Mouse (Mus musculus) stomach, embryonic 14.5 days (tissue): Measurements from ENCODE around the gene Olfr1264. TPM values are rescaled to one million over a fixed set of nuclear protein-coding genes. Genes with fewer than 3 reads are reported as not detected.

Experiments
- ATAC-seq: fragments of 200-750 bp; cut with Nextera tagmentation; 2 replicates; pipeline ENCODE4 v1.8.0; 2017; ENCODE audit warnings: low read depth, moderate TSS enrichment; ENCODE audit not compliant: insufficient number of reproducible peaks, insufficient read depth, low FRiP score
- H3K27ac ChIP-seq: fragments of 300-500 bp; sonication (generic); 2 replicates; pipeline ENCODE4 v1.5.1; 2014; ENCODE audit warnings: mild to moderate bottlenecking, low read length, moderate library complexity, mixed read lengths
- H3K27me3 ChIP-seq: fragments of 300-500 bp; sonication (generic); 2 replicates; pipeline ENCODE4 v1.6.1; 2014; ENCODE audit warnings: low read length, control low read depth, mixed read lengths; ENCODE audit not compliant: control insufficient read depth, insufficient read depth
- H3K36me3 ChIP-seq: fragments of 300-500 bp; sonication (generic); 2 replicates; pipeline ENCODE4 v1.6.1; 2014; ENCODE audit warnings: mild to moderate bottlenecking, control low read depth, low read length, moderate library complexity, mixed read lengths; ENCODE audit not compliant: control insufficient read depth, insufficient read depth
- H3K4me1 ChIP-seq: fragments of 300-500 bp; sonication (generic); 2 replicates; pipeline ENCODE4 v1.6.1; 2014; ENCODE audit warnings: low read length, control low read depth, mixed read lengths; ENCODE audit not compliant: control insufficient read depth, insufficient read depth
- H3K4me2 ChIP-seq: fragments of 300-500 bp; sonication (generic); replicated peaks from 2 replicates; pipeline ENCODE4 v1.6.1; 2014; ENCODE audit warnings: low read depth, low read length, control low read depth
- H3K4me3 ChIP-seq: fragments of 300-500 bp; sonication (generic); 2 replicates; pipeline ENCODE4 v1.5.1; 2014; ENCODE audit warnings: low read depth, low read length, control low read depth
- H3K9ac ChIP-seq: fragments of 300-500 bp; sonication (generic); replicated peaks from 2 replicates; pipeline ENCODE4 v1.6.1; 2014; ENCODE audit warnings: low read depth, mild to moderate bottlenecking, control low read depth, low read length, moderate library complexity, mixed read lengths
- H3K9me3 ChIP-seq: fragments of 300-500 bp; sonication (generic); 2 replicates; pipeline ENCODE4 v1.6.1; 2016; ENCODE audit warnings: low read depth, low read length, control low read depth; ENCODE audit not compliant: control insufficient read depth
- WGBS: fragments of 180-500 bp; shearing (Covaris S2); extraction: QIAGEN DNeasy Blood & Tissue Kit; methylation state at CpG from one replicate; pipeline ENCODE4 v1.1.7; 2014; 5-methylcytosine and 5-hydroxymethylcytosine counted together
- polyA plus RNA-seq: library from polyadenylated mRNA; unstranded; fragments of >200 nt; fragmentation: Nextera tagmentation; extraction: Ambion mirVana; gene quantifications from 2 replicates; pipeline ENCODE4 v1.2.1, GENCODE M21; 2014

Olfr1264 gene
- polyA plus RNA-seq: not detected in 2 replicates

- WGBS: 68% methylated on average over 2 of the region's 2 CpGs
- no peaks in the 10 kb centered on the region for H3K4me1 ChIP-seq
- no peak within 1 kb of the TSS for H3K4me3 ChIP-seq
- no peak within 1 kb of the TSS for H3K27ac ChIP-seq
- H3K4me2 ChIP-seq: no peak within 1 kb of the TSS
- H3K9ac ChIP-seq: no peak within 1 kb of the TSS
- ATAC-seq: no peak
- H3K27me3 ChIP-seq: no peaks in the 10 kb centered on the region
- H3K9me3 ChIP-seq: no peaks in the 10 kb centered on the region
- H3K36me3 ChIP-seq: no peaks in the 10 kb centered on the region
These were observed at the start of gene Olfr1264 for GRCm38 (mm10) chr2:90025477-90025876. Gene Olfr1264, minus strand, starts transcription at chr2:90025577.

DNA sequence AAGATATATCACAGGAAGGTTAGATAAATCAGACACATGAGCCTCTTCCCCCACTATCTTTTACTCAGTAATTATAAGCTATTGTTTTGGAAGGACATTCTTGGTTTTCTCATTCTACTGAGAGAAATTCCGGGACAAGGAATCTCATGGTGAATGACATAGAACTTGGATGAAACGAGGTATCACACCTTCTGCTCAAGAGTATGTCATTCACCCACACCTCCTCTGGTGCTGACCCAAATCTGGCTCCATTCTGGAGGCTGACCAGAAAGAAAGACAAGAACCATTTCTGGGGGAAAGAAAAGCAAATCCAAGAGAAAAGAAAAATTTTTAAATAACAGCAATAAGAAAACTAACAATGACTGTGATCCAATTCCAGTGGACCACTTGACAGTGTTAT, 44.7 kb upstream of the Olfr1264 start:
- no peak for ATAC-seq
- H3K27ac ChIP-seq: no peak overlapping the region
- no peaks in the 10 kb centered on the region for H3K9me3 ChIP-seq
- H3K9ac ChIP-seq: no peak overlapping the region
- WGBS: 68% methylated on average over 2 of the region's 2 CpGs
- H3K27me3 ChIP-seq: no peaks in the 10 kb centered on the region
- H3K4me3 ChIP-seq: no peak overlapping the region
- H3K4me2 ChIP-seq: no peak overlapping the region
- no peaks in the 10 kb centered on the region for H3K36me3 ChIP-seq
- H3K4me1 ChIP-seq: no peaks in the 10 kb centered on the region

DNA sequence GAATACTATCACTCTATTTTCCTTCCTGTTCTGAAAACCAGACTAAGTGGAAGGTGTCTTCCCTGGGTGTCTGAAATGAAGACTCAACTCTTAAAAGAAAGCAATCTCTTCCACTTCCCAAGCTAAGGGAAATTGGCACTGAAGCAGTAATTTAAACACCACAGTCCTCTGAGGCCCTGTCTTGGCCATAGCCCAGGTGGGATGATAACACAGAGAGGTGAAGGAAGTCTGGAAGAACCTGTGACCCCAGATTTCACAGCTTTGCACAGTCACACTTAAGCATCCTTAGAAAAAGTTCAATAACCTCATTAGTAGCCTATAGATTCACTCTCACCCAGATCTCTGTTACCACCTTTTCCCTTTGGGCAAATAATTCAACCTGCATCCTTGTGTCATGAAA, 38.1 kb upstream of the Olfr1264 start, which contains the start of gene Olfr140:
Gene Olfr140 (minus strand): TSS at position 101 of the 400 bp plus-strand sequence.
- H3K27me3 ChIP-seq: no peaks in the 10 kb centered on the region
- no peaks in the 10 kb centered on the region for H3K4me1 ChIP-seq
- H3K4me3 ChIP-seq: no peak within 1 kb of the TSS
- no peak for ATAC-seq
- no peak within 1 kb of the TSS for H3K27ac ChIP-seq
- H3K36me3 ChIP-seq: no peaks in the 10 kb centered on the region
- no peak within 1 kb of the TSS for H3K9ac ChIP-seq
- no peaks in the 10 kb centered on the region for H3K9me3 ChIP-seq
- no peak within 1 kb of the TSS for H3K4me2 ChIP-seq

GRCm38 (mm10) chr2:90035037-90035436, 9.7 kb upstream of the Olfr1264 start, which contains the start of gene Olfr1265:
Gene Olfr1265, plus strand, starts transcription at chr2:90035337.
- Histone ChIP-seq H3K4me2 (no peak within 1 kb of the TSS), H3K27ac (no peak within 1 kb of the TSS), H3K9me3 (no peaks in the 10 kb centered on the region), H3K4me1 (no peaks in the 10 kb centered on the region), H3K9ac (no peak within 1 kb of the TSS), H3K4me3 (no peak within 1 kb of the TSS), H3K27me3 (no peaks in the 10 kb centered on the region), H3K36me3 (no peaks in the 10 kb centered on the region)
- ATAC-seq: no peak

DNA sequence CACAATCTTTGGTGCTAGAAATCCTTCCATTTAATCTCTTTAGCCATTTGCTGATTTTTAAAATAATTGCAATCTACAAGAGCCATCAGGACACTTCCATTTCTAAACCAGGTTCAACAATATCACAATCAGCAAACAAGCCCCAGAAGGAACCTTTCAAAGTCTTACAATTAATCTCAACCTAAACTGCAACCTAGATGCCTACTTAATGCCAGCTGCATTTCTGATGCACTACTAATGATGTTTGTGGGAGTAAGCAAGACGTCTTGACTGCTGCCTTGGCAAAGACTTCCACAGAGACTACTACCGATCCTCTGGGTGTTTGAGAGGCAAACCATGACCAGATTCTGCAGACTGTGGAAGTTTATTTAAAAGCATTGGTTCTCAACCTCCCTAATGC, 13.5 kb downstream of the Olfr1264 start, which contains the start of gene Olfr1263:
Gene Olfr1263 (plus strand): TSS at position 301 of the 400 bp plus-strand sequence.
- no peak for ATAC-seq
- no peak within 1 kb of the TSS for H3K4me3 ChIP-seq
- no peaks in the 10 kb centered on the region for H3K36me3 ChIP-seq
- H3K4me2 ChIP-seq: no peak within 1 kb of the TSS
- no peak within 1 kb of the TSS for H3K27ac ChIP-seq
- no peaks in the 10 kb centered on the region for H3K27me3 ChIP-seq
- H3K9ac ChIP-seq: no peak within 1 kb of the TSS
- 83% methylated on average over 2 of the region's 2 CpGs for WGBS
- no peaks in the 10 kb centered on the region for H3K4me1 ChIP-seq
- no peaks in the 10 kb centered on the region for H3K9me3 ChIP-seq

- no peaks in the 10 kb centered on the region for H3K4me1 ChIP-seq
- no peaks in the 10 kb centered on the region for H3K27me3 ChIP-seq
- no peak for ATAC-seq
- H3K9me3 ChIP-seq: no peaks in the 10 kb centered on the region
- no peak within 1 kb of the TSS for H3K27ac ChIP-seq
- H3K9ac ChIP-seq: no peak within 1 kb of the TSS
- no peaks in the 10 kb centered on the region for H3K36me3 ChIP-seq
- H3K4me2 ChIP-seq: no peak within 1 kb of the TSS
- H3K4me3 ChIP-seq: no peak within 1 kb of the TSS
These were observed 25.5 kb downstream of the Olfr1264 start, which contains the start of gene Olfr1262 for GRCm38 (mm10) chr2:89999845-90000244. Gene Olfr1262, plus strand, starts transcription at chr2:90000145.

DNA sequence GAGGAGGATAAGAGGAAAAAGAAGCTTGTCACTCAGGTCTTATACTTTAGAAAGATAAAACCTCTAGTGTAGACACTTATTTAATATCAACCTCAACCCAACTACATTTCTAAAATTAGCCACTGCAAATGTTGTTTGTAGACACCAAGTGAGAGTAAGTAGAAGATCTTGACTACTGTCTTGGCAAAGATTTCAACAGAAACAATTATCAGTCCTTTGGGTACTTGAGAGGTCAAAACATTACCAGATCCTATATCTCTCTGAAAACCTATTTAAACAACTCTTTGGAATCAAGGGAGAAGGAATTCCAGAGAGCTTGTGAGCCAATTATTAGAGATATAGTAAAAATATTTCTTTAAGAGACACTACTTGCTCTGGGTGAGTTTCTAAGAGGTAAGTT, 34.5 kb downstream of the Olfr1264 start, which contains the start of gene Olfr1261:
Gene Olfr1261 (plus strand): TSS at position 301 of the 400 bp plus-strand sequence.
- Histone ChIP-seq H3K36me3 (no peaks in the 10 kb centered on the region), H3K4me2 (no peak within 1 kb of the TSS), H3K9ac (no peak within 1 kb of the TSS), H3K27me3 (no peaks in the 10 kb centered on the region), H3K4me1 (no peaks in the 10 kb centered on the region), H3K4me3 (no peak within 1 kb of the TSS), H3K9me3 (no peaks in the 10 kb centered on the region), H3K27ac (no peak within 1 kb of the TSS)
- ATAC-seq: no peak

DNA sequence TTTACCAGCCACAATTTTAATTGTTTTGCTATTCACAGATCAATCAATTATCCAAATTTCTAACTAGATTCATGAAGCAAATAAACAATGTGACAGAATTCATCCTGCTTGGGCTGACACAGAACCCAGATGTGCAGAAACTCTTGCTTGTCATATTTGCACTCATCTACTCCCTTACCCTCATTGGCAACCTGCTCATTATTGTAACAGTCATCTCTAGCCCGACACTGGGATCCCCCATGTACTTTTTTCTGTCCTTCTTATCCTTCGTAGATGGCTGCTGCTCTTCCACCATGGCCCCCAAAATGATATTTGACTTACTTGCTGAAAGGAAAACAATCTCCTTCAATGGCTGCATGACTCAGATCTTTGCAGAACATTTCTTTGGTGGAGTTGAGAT, 47.7 kb downstream of the Olfr1264 start:
- Histone ChIP-seq H3K27me3 (no peaks in the 10 kb centered on the region), H3K4me3 (no peak overlapping the region), H3K36me3 (no peaks in the 10 kb centered on the region), H3K9me3 (no peaks in the 10 kb centered on the region), H3K4me1 (no peaks in the 10 kb centered on the region), H3K4me2 (no peak overlapping the region), H3K9ac (no peak overlapping the region), H3K27ac (no peak overlapping the region)
- ATAC-seq: no peak
- WGBS: 83% methylated on average over 2 of the region's 2 CpGs

- Histone ChIP-seq H3K27ac (no peak within 1 kb of the TSS), H3K4me2 (no peak within 1 kb of the TSS), H3K36me3 (no peaks in the 10 kb centered on the region), H3K27me3 (no peaks in the 10 kb centered on the region), H3K4me3 (no peak within 1 kb of the TSS), H3K9me3 (no peaks in the 10 kb centered on the region), H3K4me1 (no peaks in the 10 kb centered on the region), H3K9ac (no peak within 1 kb of the TSS)
- ATAC-seq: no peak
- WGBS: 51% methylated on average over 2 of the region's 2 CpGs
These were observed 51.2 kb downstream of the Olfr1264 start, which contains the start of gene Olfr1260 for GRCm38 (mm10) chr2:89974184-89974583. Gene Olfr1260, plus strand, starts transcription at chr2:89974340.
